Mouse (Mus musculus) spleen, adult 2 months (tissue): ENCODE results near the gene Ccdc167.

ENCODE experiments used
- CTCF ChIP-seq: fragments of 200-500 bp; IDR thresholded peaks from 2 replicates; pipeline ENCODE4 v1.5.1; 2011; ENCODE audit warnings: mild to moderate bottlenecking, inconsistent platforms; ENCODE audit not compliant: insufficient read depth, insufficient read length, insufficient replicate concordance; ENCODE audit errors: extremely low read depth
- POLR2A ChIP-seq: fragments of 200-500 bp; IDR thresholded peaks from 2 replicates; pipeline ENCODE4 v1.6.1; 2011; ENCODE audit warnings: low read depth, low read length, inconsistent platforms

GRCm38 (mm10) chr17:29706981-29707545 lies 9.8 kb downstream of the Ccdc167 start:
- no peak for TF ChIP-seq POLR2A
- no peak for TF ChIP-seq CTCF
